Mouse (Mus musculus) spleen, postnatal 14 days (tissue): ENCODE measurements around the gene Atp5j.

Experiments
- DNase-seq, 2 experiments: peaks; one replicate each; pipeline ENCODE4 v3.0.0; 2021 to 2022; ENCODE audit warnings: low spot score in 2 of 2

The Atp5j gene

DNA sequence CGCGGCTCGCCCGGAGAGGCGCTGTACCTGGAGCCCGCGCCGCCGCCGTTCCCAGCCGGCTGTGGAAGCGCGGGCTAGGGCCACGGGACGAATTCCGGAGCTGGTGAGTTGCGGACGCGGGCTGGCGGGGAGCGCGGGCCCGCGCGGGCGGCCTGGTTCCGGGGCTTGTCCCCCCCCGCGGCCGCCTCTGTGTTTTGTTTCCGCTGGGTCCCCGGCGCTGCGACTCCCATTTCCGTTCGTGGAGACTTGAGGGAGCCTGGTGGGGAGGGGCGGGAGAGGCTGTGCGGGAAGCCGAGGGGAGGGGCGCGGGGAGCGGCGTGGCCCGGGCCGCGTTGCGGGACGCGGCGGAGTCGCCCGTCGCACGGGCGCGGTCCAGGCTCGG is at the start of gene Atp5j:
Atp5j (minus strand) TSS at position 185 of the 382 bp plus-strand sequence.
- peak; percentile 31 to 43 for DNase-seq

- DNase-seq: no peak
Measured at GRCm38 (mm10) chr16:84884572-84884971, 49.1 kb upstream of the Atp5j start.

- DNase-seq: no peak
Measured at GRCm38 (mm10) chr16:84881754-84882321, 46.4 kb upstream of the Atp5j start.

GRCm38 (mm10) chr16:84881168-84881567 is 45.7 kb upstream of the Atp5j start:
- no peak for DNase-seq

- peak in 1 of 2 experiments; percentile 53 for DNase-seq
Measured at GRCm38 (mm10) chr16:84879146-84879545, 43.7 kb upstream of the Atp5j start.

DNA sequence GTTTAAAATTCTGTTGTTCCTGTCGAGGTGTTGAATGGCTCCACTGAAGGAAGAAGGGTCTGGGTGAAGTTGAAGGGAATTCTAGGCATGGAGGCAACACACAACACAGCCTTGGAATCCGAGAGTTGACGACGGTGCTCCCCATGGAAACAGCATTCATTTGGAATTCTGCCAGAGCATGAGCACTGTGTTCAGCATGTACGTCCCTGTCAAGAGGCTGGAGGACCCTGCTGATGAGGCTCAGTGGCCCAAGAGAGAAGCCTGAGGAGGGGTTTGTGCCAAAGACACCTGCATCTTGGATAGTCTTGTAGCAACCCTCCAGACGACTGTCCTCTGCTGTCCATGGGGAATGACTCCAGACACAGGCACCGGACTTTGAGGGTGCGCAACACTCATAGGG is 40.7 kb upstream of the Atp5j start:
- DNase-seq: no peak

DNA sequence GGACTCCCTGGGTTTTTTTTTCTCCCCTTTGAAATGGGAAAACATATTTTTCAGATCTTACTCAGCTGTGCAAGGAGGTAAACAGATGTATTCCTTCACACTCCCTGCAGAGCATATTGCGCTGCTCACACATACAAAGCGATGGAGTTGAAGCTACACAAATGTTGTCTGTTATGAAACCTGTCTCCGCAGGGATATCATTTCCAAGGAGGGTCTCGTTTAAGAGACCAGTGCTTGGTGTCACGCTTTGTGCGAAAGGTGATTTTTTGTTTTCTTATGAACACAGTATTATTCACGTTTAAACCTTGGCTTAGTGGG is 40.3 kb upstream of the Atp5j start:
- no peak for DNase-seq

DNA sequence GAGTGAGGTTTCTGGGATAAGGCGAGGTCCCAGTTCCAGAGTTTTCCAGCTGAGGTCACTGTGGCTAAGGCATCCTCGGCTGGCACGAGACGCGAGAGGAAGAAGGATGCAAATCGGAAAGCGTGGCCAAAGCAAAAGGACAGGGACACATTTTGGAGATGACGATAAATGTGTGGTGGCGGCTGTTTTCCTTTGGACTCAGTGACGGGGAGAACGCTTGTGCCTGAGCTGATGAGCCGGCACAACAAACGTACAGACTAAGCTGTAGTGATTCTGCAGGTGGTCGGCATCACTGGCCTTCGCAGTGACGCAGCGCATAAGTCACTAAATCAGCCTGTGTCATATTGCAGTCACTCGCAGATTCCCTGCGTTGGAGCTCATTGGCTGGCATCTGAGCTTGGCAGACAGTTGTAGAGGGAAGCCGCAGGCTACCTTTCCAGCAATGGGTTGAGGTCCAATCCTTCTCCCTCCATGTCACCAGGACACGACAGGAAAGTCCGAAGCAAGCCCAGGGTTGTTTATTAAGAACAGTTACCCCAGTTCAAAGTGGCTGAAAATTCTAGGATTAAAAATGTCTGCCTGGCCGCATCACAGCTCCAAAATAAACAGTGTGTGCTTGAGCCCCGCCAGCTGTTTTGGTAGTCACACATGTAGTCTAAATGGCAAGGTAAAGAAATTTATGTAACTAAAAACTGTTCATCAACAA is 39.7 kb upstream of the Atp5j start:
- no peak for DNase-seq

DNA sequence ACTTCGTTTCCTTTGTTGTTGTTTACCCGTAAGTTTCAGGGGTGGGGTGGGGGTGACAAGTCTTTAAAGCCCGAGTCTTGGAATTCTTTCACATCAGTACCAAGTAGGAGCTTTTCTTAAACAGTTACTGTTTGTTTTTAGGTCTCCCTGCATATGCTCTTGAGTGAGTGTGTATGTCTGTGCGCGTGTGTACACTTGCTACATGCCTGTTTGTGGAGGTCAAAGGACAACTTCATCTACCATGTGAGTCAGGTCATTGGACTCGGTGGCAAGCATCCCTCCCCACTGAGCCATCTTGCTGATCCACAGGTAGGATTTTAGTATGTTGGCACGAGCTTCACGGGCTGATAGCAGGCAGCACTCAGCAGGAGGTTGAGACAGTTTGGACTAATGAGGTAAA is 38.4 kb upstream of the Atp5j start:
- DNase-seq: no peak

DNA sequence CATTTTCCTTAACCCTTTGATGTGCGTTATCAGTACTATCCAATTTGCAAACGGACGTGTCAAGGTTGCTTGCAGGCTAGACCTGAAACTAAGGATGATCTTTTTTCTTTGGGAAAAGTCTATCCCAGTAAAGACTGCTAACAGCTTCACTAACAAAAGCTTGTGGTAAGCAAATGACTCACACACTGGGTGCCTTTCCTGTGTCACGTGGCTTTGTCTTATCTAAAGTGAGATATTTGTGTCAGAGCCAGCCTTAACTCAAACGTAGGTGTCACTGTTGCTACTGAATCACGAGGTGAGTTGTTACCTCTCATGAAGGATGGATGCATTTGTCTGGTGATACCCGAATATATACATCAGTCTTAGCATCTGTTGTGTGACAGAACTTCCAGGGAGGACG is 29.2 kb upstream of the Atp5j start:
- no peak for DNase-seq

DNA sequence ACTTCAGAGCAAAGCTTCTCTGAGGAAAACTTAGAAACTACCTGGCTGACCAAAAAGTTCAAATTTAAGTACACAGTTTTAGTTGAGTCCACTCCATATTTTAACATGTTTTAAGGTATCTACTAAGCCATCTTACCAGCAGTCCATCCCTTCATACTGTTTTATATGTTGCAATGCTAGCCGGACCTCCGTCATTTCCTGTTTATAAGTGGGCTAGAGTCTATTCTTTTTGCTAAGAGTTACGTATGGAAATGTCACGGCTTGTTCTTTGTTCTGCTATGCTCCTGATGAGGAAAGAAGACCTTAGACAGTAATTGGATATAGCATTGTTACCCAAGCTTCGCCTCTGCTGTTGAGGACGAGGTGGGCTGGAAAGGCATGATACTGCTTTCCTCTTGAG is 18.1 kb upstream of the Atp5j start:
- DNase-seq: no peak

- no peak for DNase-seq
Measured at GRCm38 (mm10) chr16:84838576-84838975, 3.2 kb upstream of the Atp5j start.

GRCm38 (mm10) chr16:84835823-84836743 is 658 bp upstream of the Atp5j start:
- DNase-seq: peak; percentile 11 to 13

GRCm38 (mm10) chr16:84834745-84835440 is 532 bp downstream of the Atp5j start, which contains the start of gene Gabpa:
TSS of gene Gabpa (plus strand) at chr16:84834925.
- peak; percentile 79 to 85 for DNase-seq

- DNase-seq: no peak
Measured at GRCm38 (mm10) chr16:84834344-84834743, 1.1 kb downstream of the Atp5j start.

GRCm38 (mm10) chr16:84832736-84833135 is 2.7 kb downstream of the Atp5j start:
- no peak for DNase-seq

GRCm38 (mm10) chr16:84831696-84832095 is 3.7 kb downstream of the Atp5j start:
- DNase-seq: no peak

- DNase-seq: no peak
Measured at GRCm38 (mm10) chr16:84825009-84825408, 10.4 kb downstream of the Atp5j start.

DNA sequence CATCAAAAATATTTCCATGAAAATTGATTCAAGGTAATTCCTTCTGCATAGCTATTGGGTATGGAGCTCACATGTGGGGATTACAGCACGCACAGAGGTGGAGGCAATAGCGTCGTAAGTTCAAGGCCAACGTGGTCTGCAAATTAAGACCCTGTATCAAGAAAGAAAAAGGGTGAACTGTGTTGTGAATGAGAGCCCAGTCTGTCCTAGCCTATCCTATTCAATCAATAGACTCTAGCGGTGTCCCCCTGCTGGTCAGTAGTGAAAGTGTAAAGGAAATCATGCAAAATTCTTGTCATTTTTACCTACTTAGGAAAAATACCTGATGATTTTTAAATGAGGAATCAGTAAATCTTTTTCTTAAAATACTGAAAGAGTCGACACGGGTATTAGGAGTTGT is 18.0 kb downstream of the Atp5j start:
- no peak for DNase-seq

- no peak for DNase-seq
Measured at GRCm38 (mm10) chr16:84814511-84814910, 20.9 kb downstream of the Atp5j start.

DNA sequence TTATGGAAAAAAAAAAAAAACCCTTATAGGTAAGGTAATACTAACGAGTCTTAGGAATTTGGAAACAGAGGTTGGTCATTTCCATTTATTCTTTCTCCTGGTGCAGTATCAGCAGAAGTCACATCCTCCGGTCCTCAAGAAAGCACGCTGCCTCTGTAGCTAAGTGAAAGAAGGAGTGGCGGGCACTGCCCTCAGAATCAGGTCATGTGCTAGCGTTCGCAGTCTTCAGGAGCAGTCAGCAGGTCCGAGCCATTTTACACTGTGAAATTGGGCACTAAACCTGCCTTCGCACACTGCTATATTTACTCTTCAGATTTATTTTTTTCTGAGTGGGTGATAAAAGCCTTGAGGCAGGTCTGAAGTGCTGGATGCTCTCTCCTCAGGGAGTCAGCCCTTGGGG is 21.6 kb downstream of the Atp5j start:
- DNase-seq: no peak

DNA sequence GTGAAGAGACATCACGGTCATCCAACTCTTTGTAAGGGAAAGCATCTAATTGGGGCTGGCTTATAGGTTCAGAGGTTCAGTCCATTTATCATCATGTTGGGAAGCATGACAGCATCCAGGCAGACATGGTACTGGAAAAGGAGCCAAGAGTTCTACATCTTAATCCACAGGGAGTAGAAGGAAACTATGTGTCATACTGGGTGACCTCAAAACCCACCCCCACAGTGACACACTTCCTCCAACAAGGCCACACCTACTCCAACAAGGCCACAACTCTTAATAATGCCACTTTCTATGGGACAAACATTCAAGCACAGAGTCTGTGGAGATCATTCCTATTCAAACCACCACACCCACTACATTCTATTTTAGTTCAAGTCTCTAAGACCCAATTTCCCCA is 25.2 kb downstream of the Atp5j start:
- DNase-seq: no peak
